Mouse (Mus musculus) bone marrow, adult 2 months (tissue): ENCODE measurements around the gene Wdr86.

ENCODE experiments used
- CTCF ChIP-seq: fragments of 200-500 bp; IDR thresholded peaks from 2 replicates; pipeline ENCODE4 v1.5.1; 2011; ENCODE audit warnings: low read length, control low read depth; ENCODE audit not compliant: control insufficient read depth, insufficient read depth
- POLR2A ChIP-seq: fragments of 200-500 bp; IDR thresholded peaks from 2 replicates; pipeline ENCODE4 v1.6.1; 2011; ENCODE audit warnings: low read depth, mild to moderate bottlenecking, control low read depth, low read length, borderline replicate concordance; ENCODE audit not compliant: control insufficient read depth

DNA sequence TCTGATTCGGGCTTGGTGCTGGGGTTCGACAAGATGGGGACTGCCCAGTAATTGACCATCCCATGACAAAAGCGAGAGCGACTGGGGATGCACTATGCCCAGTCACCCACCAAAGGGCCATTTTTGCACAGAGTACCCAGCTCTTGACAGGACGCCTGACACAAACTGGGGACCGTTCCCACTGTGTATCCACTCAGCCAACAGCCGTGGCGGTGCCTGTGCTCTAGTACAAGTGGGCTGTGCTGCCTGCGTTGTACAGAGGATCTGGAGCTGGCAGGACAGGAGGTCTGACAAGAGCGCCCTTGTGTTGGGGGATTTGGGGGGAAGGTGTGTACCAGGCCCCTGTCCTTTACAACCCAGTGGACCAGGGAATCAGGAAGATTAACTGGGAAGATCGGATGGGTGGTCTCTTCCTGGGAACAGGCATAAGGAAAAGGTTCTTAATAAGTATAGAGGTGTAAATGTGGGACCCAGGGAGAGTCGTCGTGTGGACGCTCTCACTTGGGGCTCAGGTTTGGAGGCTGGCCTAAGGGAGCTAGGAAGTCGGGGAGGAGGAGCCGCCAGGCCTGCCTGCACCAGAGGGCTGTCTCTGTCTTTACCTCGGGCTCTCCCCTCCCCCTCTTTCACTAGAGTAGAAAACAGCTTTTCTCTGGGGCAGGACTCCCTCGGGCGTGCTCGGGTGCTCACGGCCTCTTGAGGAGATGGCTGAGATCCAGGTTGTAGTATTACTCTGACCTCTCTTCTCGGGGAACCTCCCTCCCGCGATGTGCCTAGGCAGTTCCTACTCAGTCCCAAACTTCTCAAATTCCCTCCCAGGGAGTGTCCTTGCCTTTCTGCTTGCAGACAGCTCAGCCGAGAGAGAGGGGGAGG, 21.0 kb upstream of the Wdr86 start:
- TF ChIP-seq CTCF (no peak), POLR2A (peak; percentile 32; the same call in 1 of the 2 replicates)
